Mouse (Mus musculus) lung, postnatal 14 days (tissue): ENCODE results near the gene Sbk3.

ENCODE experiments used
- DNase-seq: peaks from one replicate; pipeline ENCODE4 v3.0.0; 2021

Gene Sbk3

GRCm38 (mm10) chr7:4988250-4988649, 17.3 kb upstream of the Sbk3 start:
- DNase-seq: no peak

DNA sequence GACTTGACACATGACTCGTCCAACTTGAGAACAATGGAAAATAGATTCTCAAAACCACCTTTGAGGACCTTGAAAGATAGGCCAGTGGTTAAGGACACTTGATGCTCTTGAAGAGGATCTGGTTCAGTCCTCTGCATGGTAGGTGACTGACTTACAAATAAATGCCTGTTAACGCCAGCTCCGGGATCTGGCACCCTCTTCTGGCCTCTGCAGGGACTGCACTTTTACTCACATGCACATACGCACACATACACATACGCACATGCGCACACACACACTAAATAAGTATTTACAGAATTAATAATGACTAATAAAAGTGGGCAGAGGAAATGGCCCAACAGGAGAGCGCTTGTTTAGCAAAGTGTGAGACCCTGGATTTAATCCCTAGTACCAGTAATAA, 5.9 kb upstream of the Sbk3 start:
- DNase-seq: no peak

GRCm38 (mm10) chr7:4975455-4975854, 4.5 kb upstream of the Sbk3 start:
- no peak for DNase-seq

GRCm38 (mm10) chr7:4972321-4973047, 1.5 kb upstream of the Sbk3 start:
- peak; percentile 64 for DNase-seq

DNA sequence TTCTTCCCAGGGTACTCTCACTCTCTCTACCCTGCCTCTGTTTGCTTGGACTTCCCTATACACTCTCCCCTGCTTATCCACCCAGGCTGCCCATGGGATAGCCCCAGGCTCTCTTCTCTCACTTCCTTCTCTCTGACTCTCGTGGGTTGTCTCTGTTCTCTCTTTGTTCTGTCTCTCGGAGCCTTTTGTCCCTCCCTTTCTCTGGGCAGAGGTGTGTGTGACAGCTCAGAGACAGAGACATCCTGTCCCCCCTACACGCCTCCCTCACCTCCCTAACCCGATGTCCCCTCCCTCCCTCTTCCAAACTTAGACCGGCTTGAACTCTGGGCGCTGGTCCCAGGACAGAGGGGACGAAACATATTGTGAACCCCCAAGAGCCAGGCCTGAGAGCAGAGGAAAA, 742 bp upstream of the Sbk3 start:
- peak; percentile 63 for DNase-seq

- no peak for DNase-seq
Measured at GRCm38 (mm10) chr7:4964988-4965387, 6.0 kb downstream of the Sbk3 start.

DNA sequence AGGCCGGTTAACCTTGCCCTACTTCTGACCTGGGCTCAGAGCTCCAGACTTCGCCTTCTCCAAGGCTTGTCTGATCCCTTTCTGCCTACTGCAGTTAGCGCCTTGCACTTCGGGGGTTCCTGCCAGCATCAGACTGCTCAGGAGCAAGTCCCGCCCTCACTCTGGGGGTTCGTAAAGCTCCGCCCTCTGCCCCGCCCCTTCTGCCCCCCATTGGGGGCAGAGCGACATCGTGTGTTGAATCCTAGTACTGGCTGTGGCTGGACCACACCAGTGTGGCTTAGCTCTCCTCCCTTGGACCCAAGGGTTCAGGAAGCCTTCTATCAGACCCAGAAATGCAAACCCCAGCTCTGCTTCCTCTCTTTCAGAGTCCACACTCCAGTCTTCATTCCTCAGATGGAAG, 6.7 kb downstream of the Sbk3 start, which contains the start of gene Sbk2:
Gene Sbk2, minus strand, starts transcription at position 135 of the 400 bp plus-strand sequence.
- peak; percentile 90 for DNase-seq

- DNase-seq: no peak
Measured at GRCm38 (mm10) chr7:4963527-4963926, 7.4 kb downstream of the Sbk3 start.

- DNase-seq: no peak
Measured at GRCm38 (mm10) chr7:4957361-4957760, 13.6 kb downstream of the Sbk3 start.

DNA sequence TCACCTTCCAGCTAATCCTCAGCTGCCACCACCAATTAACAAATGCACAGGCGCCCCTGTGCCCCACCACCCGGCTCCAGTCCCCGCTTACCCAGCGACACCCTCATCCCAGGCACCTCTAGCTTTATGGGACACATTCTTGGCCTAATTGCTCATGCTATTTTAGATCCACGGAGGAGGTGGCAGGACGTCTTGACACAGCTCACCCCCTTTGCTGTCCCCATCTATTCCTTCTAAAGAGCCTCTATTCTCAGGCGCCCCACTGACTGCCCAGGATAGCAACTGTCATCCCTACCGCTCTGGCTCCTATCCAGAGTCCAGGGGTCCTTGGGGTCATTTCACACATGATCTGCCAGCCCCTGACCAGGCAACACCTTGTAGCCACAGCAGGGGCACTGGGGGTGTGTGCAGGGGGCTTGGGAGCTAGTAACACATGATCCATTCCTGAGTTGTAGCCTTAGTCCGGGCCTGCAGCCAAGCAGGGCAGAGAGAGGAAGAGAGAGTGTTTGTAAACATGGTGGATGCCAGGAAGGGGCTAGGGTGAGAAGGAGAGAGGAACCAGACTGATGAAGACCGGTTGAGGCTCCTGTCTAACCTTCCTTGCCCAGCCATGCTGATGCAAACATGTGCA, 17.0 kb downstream of the Sbk3 start:
- peak; percentile 45 for DNase-seq

GRCm38 (mm10) chr7:4950561-4951342, 20.2 kb downstream of the Sbk3 start:
- no peak for DNase-seq

GRCm38 (mm10) chr7:4948386-4948785, 22.6 kb downstream of the Sbk3 start:
- no peak for DNase-seq

- peak; percentile 64 for DNase-seq
Measured at GRCm38 (mm10) chr7:4947855-4948254, 23.1 kb downstream of the Sbk3 start.

DNA sequence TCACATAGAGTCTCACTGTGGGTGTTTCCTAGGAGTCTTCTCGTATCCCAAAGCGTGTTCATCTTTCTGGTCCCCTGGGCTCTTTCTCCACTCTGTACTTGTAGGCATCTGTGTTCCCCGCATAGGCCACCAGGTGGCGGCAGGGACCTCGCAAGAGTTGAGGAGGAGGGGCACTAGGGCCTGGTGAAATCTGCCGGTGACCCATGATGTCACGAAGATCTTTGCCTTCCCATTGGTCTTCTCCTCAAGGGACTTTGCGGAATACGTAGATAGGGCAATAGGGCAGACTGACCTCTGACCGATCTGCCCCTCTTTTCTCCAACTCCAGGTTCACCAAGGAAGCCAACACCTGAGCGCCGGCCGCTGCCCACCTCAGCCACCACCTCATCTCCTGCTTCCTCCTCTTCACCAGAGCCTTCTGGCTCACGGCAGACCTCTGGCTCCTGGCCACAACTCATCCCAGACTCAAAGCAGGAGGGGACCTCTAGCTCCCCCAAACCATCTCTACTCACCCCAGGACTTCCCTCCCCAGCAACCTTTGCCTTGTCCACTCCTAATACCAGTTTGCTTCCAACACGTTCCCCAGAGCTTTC, 27.6 kb downstream of the Sbk3 start:
- DNase-seq: peak; percentile 97

- DNase-seq: no peak
Measured at GRCm38 (mm10) chr7:4942673-4943072, 28.3 kb downstream of the Sbk3 start.

DNA sequence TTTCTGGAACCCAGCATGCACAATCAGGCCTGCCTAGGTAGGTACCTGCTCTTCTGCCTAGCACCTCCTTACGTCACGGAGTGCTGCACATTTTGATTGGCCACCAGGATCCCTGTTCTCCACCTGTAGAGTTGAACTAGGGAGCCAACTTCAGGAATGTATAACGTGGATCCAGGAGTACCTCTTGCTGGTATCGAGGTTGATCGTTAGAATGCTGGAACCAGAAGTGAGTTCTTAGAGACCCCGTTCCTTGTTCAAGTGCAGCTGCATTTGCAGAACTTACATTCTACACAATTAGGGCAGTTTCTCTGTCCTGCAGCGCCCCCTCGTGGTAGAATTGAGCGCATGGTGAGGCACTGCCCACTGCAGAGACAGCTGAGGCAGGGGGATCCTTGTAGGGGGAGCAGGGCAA, 30.9 kb downstream of the Sbk3 start:
- DNase-seq: peak; percentile 89

DNA sequence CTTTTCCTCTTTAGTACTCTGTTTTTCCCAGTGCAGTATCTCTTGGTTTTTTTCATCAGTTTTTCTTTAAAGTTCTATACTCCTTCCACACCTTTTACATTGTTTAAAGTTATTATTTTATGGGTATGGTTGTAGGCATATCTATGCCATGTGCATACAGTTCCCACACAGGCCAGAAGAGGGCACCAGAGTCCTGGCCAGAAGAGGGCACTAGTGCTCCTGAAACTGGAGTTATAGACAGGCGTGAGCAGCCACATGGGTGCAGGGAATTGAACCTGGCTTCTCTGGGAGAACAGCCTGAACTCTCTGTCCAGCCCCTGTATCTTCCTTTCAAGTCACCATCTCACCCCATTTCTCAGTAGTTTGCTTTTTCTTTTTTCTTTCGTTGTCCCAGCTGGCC, 32.5 kb downstream of the Sbk3 start:
- peak; percentile 87 for DNase-seq

DNA sequence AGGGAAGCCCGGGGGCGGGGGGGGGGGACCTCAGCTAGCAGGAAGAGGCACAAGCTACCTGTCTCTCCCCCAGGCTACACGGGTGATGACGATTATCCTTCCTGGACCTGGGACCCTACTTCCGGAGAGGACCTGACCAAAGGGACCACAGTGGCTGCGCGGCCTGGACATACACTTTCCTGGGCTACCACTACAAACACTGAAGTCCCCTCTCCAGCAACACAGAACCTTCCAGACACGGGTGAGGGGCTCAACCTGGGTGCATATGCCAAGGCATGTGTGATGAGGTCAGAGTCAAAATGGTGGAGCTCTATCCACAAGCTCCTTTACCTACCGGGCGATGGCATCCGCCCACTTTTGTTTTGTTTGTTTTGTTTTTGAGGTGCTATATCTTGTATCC, 33.6 kb downstream of the Sbk3 start:
- no peak for DNase-seq

DNA sequence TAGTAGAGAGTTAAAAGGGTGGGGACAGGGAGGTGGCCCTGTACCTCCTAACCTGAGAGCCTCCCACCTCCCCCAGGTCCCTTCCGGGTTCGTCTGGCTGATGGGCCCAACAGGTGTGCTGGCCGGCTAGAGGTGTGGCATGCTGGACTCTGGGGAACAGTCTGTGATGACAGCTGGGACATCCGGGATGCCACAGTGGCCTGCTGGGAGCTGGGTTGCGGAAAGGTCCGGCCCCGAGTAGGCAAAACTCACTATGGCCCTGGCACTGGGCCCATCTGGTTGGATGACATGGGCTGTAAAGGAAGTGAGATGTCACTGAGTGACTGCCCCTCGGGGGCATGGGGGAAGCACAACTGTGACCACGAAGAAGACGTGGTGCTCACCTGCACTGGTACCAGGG, 34.1 kb downstream of the Sbk3 start:
- DNase-seq: no peak

DNA sequence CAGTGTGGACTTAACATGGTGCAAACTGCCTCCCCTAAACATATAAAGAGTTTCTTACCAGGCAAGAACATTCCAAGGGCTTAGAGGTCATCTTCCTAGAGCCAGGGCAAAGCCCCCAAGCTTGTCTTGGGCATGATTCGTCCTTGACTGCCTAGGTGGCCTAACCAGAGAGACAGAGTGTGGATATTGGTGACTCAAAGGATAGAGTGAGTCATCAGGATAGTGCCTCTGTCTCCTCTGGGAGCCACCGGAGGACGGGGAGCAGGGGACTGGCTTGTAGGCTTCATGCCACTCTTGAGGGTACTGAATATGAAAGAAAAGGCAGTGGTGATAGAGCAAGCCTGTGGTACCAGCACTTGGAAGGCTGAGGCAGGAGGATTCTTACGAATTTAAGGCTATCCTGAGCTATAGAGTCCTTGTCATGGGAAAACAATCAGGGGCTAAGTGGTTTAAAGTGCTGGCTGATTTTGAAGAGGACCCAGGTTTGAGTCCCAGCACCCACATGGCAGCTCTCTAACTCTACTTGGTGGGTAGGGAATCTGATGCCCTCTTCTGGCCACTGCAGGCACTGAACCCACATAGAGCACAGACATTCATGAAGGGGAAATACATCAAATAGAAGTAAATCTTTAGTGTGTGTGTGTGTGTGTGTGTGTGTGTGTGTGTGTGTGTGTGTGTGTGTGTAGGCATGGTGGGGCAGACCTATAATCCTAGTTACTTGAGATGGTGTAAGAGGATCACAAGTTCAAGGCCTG, 36.6 kb downstream of the Sbk3 start:
- no peak for DNase-seq

- no peak for DNase-seq
Measured at GRCm38 (mm10) chr7:4933103-4933502, 37.9 kb downstream of the Sbk3 start.

DNA sequence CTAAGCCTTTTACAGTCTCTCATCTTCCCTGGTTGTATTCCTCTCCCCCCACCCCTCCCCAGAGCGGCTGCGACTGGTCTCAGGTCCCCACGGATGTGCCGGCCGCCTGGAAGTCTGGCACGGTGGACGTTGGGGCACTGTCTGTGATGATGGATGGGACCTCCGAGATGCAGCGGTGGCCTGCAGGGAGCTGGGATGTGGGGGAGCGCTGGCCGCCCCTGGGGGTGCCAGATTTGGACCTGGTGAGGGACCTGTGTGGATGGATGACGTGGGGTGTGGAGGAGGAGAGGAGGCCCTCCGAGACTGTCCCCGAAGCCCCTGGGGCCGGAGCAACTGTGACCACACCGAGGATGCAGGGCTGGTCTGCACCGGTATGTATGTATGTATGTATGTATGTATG, 42.6 kb downstream of the Sbk3 start:
- no peak for DNase-seq

DNA sequence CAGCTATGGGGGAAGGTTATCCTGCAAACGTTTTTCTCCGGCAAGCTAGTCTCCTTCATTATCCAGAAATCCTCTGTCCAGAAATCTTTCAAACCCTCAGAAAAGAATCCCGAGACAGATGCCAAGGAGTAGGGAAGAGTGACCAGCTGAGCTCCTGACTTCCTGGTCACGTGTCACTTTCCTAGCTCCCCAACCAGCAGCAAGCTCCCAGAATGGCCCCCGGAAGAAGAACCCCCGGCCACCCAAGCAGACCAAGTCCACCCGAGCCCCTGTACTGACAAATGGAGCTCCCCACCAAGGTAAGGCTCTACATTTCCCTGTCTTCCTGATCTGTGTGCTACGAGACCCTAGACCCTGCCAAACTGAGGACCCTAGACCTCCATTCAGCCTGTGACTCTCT, 43.3 kb downstream of the Sbk3 start:
- no peak for DNase-seq
